Mouse (Mus musculus) bone marrow, adult 2 months (tissue): Measurements from ENCODE around the gene Tbca. TPM values are rescaled to one million over a fixed set of nuclear protein-coding genes. Genes with fewer than 3 reads are reported as not detected.

Experiments used
- H3K27ac ChIP-seq: fragments of 200-500 bp; 2 replicates; pipeline ENCODE4 v1.5.1; 2012; ENCODE audit warnings: low read depth, mild to moderate bottlenecking, control low read depth, inconsistent platforms, low read length; ENCODE audit not compliant: control insufficient read depth, poor library complexity, insufficient read depth
- H3K4me1 ChIP-seq: fragments of 200-500 bp; 2 replicates; pipeline ENCODE4 v1.6.1; 2011; ENCODE audit warnings: low read length; ENCODE audit not compliant: control insufficient read depth, insufficient read depth
- H3K4me3 ChIP-seq: fragments of 200-500 bp; replicated peaks from 2 replicates; pipeline ENCODE3; 2011; ENCODE audit warnings: mild to moderate bottlenecking, low read depth, low read length, control low read depth; ENCODE audit not compliant: control insufficient read depth
- CTCF ChIP-seq: fragments of 200-500 bp; IDR thresholded peaks from 2 replicates; pipeline ENCODE4 v1.5.1; 2011; ENCODE audit warnings: low read length, control low read depth; ENCODE audit not compliant: control insufficient read depth, insufficient read depth
- POLR2A ChIP-seq: fragments of 200-500 bp; IDR thresholded peaks from 2 replicates; pipeline ENCODE4 v1.6.1; 2011; ENCODE audit warnings: low read depth, mild to moderate bottlenecking, control low read depth, low read length, borderline replicate concordance; ENCODE audit not compliant: control insufficient read depth
- WGBS: fragments of 180-500 bp; shearing (Covaris S2); methylation state at CpG from one replicate; pipeline ENCODE4 v1.1.7; 2018; 5-methylcytosine and 5-hydroxymethylcytosine counted together
- polyA plus RNA-seq: library from polyadenylated mRNA; stranded (reverse); fragments of >200 nt; gene quantifications from 2 replicates; pipeline ENCODE4 v1.2.4, GENCODE M21; 2011; ENCODE audit warnings: low replicate concordance; ENCODE audit not compliant: missing spikeins, insufficient read depth, insufficient read length

The Tbca gene
- polyA plus RNA-seq, 1 experiment = 107 TPM

- no peak overlapping the region for H3K27ac ChIP-seq
- TF ChIP-seq CTCF (no peak), POLR2A (no peak)
- peaks cover 1% of the 10 kb centered on the region; the same call in 1 of the 2 replicates for H3K4me1 ChIP-seq
- H3K4me3 ChIP-seq = no peak overlapping the region
- 5% methylated on average over 81 of the region's 81 CpGs for WGBS
Measured at GRCm38 (mm10) chr13:94885291-94886235, 96.9 kb downstream of the Tbca start.

Other genes with a start within 250 kb of the Tbca start
- gene Otp, start 86.7 kb downstream of the Tbca start, polyA plus RNA-seq = not detected in 2 replicates
- gene Wdr41, start 187.4 kb downstream of the Tbca start, polyA plus RNA-seq = 4.7 and 9.2 TPM in 2 replicates